Mouse (Mus musculus): ENCODE measurements around the gene Sik3.
A peak's percentile ranks its signal among the peaks of the same experiment; 100 is the strongest.

Gene Sik3

DNA sequence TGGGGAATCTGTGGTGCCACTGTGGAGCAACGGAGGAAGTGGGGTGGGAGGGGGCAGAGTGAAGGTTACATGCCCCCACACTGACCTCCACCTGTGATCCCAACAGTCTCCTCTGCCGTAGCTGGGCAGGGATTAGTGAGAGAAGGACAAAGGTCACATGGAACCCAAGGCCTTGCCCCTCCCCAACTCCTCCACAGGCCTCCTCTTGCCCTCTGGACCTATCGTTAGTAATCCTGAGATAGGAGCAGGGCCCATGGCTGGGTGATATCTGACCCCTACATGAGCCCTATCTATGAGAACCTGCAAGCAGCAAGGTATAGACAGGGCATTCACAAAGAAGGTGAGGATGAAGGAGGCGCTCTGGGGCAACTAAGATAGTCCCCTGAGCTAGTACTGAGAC, 223.0 kb downstream of the Sik3 start:
- DNase-seq: no peak

- no peak for DNase-seq
These were observed 226.2 kb downstream of the Sik3 start for GRCm38 (mm10) chr9:46238850-46239249.

DNA sequence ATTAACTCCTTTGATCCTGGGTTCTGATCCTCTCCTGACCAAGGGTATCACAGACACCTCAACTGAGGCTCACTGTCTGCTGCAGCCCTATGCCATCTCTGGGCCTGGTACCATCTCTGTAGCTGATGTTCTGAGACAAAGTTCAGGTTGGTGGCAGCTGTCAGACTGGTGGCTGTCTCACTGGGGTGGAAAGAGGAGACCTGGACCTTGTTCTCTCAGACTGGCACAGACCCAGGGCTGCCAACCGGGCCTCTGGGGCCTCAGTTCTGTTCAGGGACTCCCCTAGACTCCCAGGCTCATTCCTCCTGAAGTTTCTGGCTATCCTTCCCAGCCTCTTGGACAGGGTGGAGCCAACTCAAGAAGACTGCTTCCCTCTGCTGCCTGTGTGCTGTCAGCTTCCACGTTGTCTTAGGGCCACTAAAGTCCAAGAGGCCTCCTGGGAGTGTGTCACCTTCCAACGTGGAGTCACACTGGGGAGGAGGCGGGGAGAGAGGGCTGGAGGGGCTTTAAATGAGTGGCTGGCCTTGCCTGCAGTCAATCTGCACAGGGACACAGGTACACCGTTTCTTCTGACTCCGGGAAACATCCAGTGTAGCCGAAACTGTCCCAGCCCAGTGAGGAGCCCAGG, 228.0 kb downstream of the Sik3 start, which contains the start of gene Apoa4:
Apoa4 (plus strand) TSS at position 171 of the 628 bp plus-strand sequence.
- DNase-seq: no peak

DNA sequence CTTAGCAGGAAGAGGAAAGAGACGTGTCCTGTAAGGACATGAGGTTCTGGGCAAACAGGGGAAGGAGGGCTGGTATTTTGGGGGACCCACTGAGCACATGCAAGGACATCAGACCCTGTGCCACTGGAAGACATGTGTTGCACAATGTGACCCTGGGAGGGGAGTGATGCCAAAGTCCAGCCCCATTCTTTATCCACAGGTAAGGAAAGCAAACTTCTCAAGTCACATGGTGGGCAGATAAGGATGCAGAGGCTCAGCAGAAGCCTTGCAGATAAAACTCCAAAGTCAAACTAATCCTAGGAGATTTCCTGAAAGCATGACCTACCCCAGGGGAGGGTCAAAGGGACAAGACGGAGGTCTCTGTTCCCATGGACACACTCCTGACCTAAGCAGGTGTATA, 229.2 kb downstream of the Sik3 start:
- no peak for DNase-seq

DNA sequence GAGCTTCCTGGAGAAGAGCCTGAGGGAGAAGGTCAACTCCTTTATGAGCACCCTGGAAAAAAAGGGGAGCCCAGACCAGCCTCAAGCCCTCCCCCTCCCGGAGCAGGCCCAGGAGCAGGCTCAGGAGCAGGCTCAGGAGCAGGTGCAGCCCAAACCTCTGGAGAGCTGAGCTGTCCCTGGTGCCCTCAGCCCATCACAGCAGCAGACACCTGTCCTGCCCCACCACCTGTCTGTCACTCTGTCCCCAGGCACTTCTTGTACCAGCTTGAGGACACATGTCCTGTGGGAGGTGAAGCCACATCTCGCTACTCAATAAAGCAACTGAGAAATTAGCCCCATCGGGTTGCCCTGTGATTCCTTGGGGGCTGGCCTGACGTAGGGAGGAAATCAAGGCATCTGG, 230.5 kb downstream of the Sik3 start:
- no peak for DNase-seq

DNA sequence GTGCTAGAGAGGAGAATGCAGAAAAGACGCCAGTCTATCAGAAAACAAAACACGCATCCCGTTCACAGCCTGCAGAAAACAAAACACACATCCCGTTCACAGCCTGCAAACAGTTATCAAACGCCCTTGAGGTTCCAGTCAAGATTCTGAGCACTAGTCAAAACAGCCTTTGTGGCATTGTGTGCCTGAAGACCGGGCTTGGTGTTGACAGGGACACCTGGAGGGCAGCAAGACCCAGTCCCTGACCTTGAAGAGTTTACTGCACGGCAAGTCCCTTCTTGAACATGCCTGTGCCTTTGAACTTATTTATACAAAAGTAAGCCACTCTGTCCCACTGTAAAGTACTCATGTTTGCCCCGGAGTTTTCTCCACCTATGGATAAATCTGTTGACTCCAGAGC, 231.0 kb downstream of the Sik3 start:
- no peak for DNase-seq

- DNase-seq: peak; percentile 69 to 82
These were observed 234.2 kb downstream of the Sik3 start for GRCm38 (mm10) chr9:46246752-46247324.

- no peak for DNase-seq
These were observed 243.6 kb downstream of the Sik3 start for GRCm38 (mm10) chr9:46256177-46256576.

DNA sequence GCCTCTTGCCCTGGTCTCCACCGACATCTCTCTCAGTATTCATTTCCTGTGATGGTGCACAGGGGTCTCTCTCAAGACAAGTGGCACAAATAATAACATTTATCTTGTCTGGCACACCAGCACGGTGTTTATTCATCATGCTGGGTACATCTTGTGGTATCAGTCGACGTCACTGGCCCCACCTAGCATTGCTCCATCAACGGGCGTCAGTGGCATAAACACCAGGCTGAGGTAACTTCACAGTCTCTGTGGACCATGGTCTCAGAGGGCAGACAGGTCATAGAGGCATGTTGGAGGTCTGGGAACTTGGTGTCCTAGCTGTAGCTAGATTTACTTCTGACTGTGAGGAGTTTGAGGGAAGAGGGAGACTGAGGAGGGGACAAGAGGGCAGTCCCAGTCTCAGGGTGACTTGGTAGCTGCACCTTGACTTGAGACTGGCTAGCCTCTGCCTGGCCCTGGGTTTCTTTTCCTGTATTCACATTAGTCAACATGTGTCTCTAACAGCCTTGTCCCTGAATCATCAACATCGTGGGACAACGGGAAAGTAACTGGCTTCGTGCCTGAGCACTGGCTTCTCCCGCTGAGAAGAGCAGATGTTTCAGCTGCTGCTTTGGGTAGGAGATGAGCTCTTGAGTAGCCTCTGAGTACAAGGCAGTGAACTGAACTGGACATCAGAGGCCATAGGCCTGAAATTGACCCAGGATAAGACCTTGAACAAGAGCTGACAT, 244.2 kb downstream of the Sik3 start:
- no peak for DNase-seq

DNA sequence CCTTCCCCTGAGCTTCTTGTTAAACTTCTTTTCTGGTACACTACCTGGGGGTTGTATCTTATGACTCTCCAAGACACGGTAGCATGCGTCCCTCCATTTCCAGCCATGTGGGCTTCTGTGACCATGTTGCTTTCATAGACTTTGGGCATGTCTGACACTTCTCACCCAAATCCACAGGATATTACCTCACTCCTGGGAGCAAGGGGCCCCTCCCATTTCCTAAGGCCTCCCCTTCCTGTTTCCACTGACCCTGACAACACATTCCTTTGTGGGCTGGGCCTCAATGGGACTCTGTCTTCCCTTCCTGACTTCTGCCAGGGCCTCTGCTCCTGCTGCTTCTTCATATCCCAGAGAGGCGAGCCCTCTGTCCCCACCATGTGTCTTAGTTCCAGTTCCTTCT, 244.9 kb downstream of the Sik3 start:
- no peak for DNase-seq

DNA sequence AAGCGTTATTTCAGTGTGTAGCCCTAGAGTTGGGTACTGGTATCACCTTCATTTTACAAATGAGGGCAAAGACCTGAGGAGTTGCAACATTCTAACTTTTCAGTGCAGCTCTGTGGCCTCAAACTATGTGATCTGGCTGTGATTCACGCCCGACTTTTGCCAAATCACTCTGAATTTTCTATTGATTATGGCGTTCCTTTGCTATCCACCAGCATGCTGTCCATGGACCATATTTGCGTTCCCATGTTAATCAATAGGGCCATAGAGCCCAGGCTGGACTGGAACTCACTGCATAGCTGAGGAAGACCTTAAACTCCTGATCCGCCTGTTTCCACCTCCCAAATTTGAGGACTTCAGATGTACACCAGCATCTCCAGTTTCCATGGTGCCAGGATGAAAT, 246.5 kb downstream of the Sik3 start:
- no peak for DNase-seq

DNA sequence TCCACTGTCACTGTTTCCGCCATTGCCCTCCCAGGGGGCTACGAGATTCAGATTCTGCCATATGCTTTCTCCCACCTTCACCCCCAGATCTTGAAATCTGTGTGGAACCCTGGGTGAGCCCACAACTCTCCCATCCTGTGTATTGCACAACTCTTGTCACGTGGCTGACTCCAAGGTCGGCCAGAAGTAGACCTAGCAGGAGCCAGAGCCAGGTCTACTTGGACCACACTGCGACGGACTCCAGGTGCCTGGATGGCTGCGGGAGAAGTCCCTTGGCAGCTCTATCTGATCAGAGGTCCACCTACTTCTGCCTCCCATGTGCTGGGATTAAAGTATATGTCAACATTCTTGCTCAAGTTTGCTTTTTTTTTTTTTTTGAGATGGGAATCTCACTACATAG, 248.5 kb downstream of the Sik3 start:
- no peak for DNase-seq

GRCm38 (mm10) chr9:46268343-46268873, 255.8 kb downstream of the Sik3 start, which contains the start of gene Apoa5:
Gene Apoa5, plus strand, starts transcription at chr9:46268633.
- DNase-seq: no peak

- DNase-seq: no peak
These were observed 256.5 kb downstream of the Sik3 start for GRCm38 (mm10) chr9:46269125-46269524.

DNA sequence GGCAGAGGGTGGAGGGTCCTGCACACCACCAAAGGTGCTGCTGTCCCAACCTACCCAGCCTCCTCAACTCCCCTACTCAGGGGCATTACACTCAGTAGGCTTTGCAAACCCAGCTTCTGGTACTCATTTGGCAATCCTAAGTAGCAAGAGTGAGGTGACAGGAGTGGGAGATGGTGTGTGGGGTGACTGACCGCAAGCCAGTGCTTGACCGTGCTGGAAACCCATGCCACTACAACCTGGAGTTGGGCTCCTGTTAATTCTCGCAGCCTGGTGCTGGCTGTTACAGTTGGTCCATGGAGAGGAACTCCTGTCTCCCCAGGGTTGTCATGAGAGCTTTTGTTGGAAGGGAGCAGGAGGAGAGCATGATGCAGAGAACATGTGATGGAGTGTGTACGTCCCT, 258.2 kb downstream of the Sik3 start:
- no peak for DNase-seq

DNA sequence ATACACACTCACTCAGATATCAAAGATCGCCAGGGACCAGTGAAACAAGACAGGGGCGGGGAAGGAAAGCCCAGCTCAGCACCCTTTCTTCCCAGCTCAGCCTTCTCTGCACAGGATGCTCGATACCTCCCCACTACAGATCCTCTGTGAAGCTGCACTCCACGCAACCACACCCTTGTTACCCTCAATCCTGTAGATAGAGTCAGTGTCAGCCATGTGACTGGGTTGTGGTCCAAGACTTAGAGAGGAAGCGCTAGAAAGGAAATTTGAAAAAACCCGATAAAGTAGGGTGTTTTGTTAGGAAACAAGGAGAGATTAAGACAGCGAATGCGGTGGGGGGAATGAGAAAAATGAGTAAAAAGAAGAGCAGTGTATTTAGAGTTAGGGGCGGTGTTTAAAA, 259.4 kb downstream of the Sik3 start:
- no peak for DNase-seq

- peak; percentile 87 to 90 for DNase-seq
These were observed 260.2 kb downstream of the Sik3 start, which contains the start of gene Zpr1 for GRCm38 (mm10) chr9:46272677-46273454. Gene Zpr1, plus strand, starts transcription at chr9:46273064.

Data from cerebellum, postnatal 25 days (tissue).